Mouse (Mus musculus) T-helper 1 cell (primary cell): ENCODE data around the gene Dagla.

Source experiments
- in situ Hi-C: fragments of 300-600 bp; cut with MboI, MseI; formaldehyde crosslinking; loops from one replicate; pipeline ENCODE4 v1.15.1; 2025; ENCODE audit warnings: high pct_unique_total_duplicates

The Dagla gene

DNA sequence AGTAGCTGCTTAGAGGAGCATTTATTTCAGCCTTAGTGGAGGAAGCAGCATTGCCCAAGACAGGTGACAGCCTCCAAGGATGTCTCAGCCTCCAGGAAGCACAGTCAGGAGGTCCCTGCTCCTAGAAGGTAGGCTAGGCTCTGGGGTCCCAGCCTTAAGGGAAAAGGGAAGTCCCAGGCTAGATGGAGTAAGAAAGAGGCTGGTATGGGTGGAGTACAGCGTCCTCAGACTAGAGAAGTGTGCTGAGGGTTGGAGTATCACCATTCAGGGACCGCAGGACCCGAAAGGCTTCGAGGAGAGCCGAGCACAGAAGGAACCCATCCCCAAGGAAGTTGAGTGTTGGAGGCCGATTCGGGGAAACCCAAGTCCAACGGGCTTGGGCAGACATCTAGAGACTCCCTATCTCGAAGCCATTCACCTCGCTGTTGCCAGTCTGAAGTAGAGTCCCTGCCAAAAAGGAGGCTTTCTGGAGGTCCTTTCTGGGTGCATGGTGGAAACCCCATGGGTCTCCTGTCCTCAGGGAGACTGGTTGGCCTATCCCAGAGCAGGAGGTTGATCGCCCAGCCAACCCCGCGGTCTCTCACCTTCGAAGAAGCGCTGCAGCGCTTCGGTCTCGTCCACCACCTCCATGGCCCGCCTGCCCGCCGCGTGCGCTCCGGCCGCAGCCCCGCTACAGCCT is 64.6 kb downstream of the Dagla start:
- in situ Hi-C loops, result no loop called here

DNA sequence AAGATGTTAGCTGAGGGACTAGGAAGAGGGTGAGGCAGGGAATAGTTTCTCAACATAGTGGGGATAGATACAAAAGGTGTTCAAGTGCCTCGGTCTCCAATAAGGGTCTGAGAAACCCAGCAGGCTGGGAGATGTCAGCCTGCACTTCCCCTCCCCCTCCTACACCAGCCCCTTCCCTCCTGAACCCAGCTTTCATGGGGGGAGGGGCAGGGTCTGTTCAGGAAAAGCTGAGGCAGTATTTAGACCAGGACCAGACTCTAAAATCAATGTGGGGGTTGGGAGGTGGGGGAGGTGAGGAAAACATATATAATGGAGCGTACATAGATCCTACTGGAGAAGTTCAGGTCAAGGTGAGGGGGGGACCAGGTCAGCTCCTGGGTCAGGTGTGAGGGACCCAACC is 65.3 kb downstream of the Dagla start:
- in situ Hi-C loops, result no loop called here

DNA sequence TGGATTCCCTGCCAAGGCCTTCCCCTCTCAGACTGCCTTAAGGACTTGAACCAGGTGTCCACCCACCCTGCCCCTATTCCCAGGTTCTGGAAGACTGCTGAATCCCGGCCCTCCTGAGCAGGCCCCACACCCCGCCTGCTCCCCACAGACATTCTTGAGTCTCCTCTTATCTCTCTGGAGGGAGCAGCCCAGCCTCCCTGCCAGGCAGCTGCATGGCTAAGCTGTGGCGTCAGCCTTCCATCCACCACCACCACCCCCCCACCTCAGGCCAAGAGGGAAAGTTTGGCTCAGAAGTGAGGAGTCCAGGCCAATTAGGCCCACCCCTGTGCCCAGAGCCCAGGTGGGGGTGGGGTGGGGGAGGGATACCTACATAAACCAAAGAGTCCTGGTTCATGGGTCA is 66.2 kb downstream of the Dagla start:
- in situ Hi-C loops, result no loop called here

DNA sequence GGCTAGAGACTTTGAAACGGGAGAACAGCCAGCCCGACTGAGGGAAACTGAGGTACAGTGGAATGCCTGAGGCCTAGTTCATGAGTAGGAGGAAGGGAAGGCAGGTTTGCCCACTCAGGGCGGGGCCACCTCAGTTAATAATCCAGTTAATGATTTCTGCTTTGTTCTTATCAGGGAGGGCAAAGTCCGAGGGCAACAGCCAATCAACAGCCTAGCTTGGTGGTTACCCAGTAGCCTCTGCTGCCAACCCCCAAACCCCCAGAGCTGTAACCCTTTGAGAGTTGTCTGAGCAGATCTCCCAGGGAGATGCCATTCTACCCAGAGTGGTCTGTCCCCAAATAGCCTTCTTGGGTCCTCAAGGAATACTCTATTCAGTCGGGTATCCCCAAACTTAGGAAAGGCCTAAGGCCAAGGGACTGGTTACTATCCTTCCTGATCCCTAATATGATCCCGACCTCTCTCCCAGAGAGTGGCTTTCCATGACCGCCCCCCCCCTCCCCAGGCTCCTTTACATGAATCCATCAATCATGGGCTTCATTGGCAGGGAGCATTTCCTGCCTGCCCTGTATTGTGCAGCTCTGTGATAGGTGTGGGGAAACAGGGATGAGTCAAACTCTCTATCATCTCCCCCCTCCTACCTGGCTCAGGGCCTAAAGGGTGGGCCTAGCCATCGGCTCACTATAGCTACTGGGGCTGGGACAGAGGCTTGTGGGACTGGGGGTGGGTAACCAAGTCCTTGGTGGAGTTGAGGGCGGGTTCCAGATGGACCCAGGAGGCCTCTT is 68.7 kb downstream of the Dagla start:
- in situ Hi-C loops, result no loop called here

DNA sequence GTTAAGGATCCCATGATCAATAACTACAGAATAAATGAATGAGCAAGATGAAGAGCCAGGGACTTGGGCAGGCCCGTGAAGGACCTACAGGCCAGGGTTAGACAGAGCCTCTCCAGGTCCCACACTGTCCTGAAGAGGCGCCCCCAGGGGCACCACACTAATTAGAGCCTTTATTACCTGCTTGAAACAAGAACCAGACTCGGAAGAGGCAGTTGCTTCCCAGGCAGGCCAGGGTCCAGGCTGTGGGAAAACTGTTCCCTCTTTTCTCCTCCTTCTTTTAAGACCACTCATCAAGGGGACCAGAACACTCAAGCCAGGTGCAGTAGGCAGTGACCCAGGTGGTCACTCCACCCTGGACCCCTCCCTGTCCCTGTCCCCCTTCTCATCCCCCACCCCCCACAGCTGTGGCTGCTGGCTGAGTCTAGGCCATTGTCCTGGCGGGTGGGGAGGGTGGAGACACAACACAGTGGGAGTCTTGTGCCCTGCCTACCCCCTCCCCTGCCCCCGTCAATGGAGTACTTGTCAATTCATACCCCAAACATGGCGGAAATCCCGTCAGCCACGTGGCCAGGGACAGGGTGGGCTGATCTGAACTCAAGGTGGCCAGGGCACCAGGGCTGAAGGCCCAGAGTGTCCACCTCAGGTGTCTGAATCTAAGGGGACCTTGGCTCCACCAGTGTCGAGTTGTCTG is 72.2 kb downstream of the Dagla start:
- in situ Hi-C loops, result no loop called here

DNA sequence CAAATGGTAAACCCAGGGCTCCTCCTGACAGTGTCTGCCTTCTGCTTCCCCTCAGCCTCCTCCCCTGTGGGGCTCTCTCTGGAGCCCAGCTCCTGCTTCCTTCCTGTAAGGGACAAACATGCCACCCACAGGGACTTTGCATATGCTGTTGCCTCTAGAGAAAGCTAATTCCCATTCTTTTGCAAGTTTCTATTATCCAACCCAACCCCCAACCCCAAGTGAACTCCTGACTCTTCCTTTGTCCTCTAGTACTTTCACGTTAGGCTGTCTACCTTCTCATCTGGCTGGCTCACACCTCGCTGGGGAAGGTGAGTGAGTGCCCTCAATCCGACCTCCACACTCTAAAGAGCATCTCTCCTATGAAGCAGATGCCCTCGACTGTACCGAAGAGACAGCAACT is 72.8 kb downstream of the Dagla start:
- in situ Hi-C loops, result no loop called here

DNA sequence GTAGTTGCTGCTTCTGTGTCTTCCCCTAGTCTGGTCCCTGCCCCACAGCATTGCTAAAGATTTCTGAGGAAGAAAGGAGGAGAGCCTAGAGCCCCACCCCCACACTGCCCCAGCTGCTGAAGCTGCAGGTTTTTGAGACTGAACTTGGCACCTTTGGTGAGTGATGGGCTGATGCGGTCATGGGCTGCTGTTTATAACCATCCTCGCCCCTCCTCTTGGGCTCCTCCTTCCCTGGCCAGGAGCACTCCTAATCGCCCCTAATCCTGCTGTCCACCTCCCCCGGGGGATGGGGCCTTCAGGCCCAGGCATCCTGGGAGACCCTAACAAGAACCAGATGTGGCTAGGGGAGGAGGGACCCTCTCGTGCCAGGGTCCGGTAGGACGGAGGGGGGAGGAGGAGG is 73.7 kb downstream of the Dagla start:
- in situ Hi-C loops, result no loop called here

DNA sequence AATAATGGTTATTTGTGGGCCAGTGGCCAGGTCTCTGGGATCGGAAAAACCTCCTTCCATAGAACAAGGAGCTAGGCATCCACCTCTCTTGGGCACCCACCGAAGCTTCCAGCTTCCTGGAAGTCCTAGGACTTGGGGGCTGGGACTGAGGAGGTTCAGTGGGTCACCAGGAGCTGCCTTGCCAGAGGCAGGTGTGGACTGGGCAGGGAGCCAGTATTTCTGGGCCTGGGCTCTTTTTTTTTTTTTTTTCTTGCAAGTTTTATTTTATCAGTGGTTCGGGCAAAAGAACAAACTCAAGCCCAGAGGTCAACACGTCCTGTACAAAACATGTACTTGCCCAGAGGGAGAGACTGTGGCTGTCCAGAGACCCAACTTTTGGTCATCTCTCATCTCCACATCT is 78.9 kb downstream of the Dagla start:
- in situ Hi-C loops, result no loop called here

DNA sequence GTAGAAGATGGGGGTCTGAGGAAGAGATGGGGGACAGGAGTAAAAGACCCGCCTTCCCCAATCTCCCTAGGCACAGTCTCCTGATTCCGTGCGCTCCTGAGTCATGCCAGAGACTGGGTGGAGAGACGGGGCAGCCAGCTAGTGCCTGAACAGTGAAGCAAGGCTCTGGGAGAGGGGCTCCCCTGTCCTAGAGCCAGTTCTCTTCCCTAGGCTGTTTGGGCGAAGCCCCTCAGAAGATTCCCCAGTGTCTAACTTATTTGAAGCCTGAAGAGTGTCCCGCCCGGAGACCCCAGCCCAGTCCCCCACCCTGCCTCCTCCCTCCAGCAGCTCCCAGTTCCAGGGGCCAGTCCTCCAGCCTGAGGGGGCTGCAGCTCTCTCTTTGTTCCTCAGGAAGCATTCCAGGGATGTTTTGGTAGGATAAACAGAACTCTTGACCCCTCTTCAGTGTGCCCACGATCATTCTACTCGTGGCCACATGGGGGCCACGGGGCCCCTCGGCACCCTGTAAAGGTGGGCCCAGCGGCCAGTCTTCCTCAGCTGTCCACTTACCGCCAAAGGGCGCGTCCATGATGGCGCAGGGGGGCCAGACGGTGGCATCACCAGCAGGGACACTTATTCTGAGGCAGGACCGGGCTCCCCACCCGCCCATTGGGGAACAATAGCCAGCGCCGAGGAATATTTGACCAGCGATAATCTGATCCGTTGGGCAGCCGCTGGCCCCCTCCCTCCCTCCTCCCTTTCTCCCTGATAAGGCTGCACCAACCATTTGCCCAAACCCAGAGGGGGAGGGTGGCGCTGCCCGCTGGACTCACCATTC is 79.8 kb downstream of the Dagla start:
- in situ Hi-C loops, result no loop called here

DNA sequence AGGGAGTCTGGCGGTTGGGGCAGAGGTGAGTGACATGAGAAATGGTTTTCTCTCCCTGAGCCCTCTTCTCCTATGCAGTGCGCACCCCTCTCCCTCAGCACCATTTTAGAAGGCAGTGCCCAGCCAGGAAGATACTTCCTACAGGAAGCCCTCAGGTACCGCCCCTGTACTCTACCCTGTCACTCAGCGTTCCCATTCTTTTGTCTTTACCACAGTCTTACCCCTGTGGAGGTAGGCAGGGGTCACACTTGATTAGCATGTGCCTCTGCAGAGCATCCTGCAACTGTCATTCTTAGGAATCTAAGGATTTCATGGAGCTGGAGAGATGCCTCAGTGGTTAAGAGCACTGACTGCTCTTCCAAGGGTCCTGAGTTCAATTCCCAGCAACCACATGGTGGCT is 81.1 kb downstream of the Dagla start:
- in situ Hi-C loops, result no loop called here

DNA sequence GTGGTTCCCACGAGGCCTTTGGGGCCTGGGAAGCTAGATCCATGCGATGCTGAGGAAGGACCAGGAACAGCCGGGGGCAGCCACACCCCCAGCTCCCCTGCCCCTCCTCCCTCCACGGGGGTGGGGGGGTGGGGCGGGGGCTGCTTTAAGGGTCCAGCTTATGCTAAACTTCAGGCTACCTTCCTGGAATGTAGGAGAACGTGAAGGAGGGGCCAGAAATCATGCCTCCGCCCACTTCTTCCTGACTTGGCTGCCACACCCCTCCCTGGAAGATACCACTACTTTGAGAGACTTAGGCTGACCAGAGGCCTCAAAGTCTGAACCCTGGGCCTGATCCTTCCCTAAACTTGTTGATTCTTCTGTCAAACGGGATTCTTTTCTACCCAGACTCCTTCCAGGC is 82.0 kb downstream of the Dagla start:
- in situ Hi-C loops, result no loop called here

DNA sequence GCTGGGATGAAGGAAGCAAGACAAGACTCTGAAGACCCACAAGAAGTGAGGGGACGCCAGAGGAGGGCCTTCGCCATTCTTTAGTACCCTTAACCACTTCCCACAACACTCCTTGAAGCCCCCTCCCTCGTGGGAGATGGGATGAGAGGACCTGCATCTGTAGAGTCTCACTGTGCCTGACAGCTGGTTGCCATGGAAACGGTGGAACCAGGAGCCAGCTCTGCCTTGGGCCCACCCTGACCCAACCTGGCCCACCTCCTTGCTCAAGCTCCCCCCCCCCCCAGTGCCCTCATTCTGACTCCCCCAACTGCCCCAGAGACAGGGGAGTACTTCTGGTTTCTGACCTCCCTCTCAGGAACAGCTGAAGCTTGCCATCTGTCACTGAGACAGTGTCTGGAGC is 83.1 kb downstream of the Dagla start:
- in situ Hi-C loops, result no loop called here

DNA sequence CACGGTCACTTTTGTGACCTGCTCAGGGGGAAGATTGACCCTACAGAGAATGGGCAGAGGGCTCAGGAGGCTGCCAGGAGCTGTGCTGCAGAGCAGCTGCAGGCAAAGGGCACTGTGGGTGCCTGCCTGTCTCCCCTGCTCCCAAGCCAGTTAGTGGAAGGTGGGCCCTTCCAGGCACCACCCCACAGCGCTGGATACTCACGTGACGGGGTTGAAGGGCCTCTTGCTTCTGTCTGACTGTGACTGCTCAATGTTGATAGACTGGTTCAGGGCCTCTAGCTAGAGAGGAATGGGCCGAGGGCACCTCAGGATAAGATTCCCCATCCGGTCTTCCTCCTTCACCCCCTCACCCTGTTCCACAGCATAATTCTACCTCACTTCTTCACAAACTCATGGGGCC is 85.1 kb downstream of the Dagla start:
- in situ Hi-C loops, result no loop called here

DNA sequence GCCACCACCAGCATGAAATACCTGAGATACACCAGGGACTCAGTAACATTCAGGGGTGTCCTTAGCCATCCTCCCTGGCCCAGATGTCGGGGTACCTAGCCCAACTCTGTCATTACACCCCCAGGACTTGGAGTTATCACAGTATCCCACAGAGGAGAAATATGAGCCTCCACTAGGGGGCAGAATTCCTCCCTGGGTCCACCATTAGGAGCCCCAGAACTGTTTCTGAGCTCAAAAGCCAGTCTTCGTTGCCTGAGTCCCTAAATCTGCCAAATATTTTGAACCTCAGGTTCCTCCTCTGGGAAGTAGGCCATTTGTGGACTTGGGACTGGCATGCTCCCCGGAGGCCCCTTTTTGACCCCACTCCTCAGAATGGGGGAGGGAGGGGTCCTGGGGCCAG is 85.6 kb downstream of the Dagla start:
- in situ Hi-C loops, result no loop called here

DNA sequence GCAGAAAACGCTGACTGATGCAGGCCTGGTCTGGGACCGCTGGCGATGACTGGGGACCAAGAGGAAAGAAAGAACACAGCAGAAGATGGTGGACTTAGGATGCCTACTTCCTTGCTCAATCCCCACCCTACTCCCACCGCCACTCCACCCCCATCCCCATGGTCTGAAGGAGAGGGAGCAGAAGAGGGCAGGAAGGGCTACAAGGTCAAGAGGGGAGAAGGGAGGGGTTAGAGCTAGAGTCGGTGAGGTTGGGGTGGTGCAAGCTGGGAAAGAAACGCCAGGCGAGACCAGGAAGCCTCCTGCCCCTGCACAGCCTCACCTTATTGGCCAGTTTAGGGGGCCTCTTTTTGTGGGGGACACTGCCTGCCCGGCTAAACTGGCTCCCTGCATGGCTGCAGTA is 88.6 kb downstream of the Dagla start:
- in situ Hi-C loops, result no loop called here

DNA sequence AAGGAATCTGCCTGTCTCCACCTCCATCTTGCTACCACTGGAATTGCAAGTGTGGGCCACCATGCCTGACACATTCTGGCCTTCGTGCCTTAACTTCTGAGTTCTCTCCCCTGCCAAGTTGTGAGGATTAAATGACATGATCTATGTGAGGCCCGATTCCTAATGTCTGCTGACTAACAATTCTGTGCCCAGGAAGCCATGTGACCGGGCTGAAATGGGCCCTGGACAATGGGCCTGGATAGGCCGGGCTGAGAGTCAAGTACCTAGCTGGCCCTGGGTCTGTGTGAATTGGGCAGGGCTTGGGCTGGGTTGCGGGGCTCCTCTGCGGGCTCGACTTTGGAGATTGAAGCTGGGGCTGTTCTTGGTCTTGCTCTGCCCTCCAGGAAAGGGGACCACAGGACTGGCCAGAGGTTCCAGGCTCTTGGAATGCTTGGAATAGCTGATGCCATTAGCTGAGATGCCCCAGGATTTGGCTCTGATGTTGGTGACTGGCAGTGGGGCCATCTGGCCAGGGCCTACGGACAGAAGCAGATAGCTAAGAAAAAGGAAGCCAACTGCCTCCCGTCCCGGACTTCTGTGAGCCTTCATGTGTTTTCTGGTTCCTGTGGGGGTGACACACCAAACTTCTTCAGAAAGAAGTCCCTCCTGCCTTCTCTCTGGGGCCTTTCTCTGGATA is 90.7 kb downstream of the Dagla start:
- in situ Hi-C loops, result no loop called here

DNA sequence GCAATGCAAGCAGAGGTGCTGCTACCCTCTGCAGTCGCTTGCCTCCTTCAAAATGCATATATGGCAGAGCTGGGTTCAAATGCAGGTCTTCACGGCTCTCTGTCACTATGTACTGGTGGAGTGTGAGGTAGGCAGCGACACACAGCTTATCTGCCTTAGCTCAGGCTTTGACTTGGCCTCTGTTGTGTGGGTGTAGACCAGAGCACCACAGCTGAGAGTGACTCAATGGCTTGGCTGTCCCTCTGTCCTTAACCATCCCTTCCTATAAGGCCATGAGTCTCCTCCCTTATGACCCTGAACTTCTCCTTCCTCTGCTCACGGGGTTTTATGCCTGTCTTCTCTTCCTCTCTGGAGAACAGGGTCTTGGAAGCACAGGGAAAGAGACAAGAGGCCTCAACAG is 93.8 kb downstream of the Dagla start:
- in situ Hi-C loops, result no loop called here

DNA sequence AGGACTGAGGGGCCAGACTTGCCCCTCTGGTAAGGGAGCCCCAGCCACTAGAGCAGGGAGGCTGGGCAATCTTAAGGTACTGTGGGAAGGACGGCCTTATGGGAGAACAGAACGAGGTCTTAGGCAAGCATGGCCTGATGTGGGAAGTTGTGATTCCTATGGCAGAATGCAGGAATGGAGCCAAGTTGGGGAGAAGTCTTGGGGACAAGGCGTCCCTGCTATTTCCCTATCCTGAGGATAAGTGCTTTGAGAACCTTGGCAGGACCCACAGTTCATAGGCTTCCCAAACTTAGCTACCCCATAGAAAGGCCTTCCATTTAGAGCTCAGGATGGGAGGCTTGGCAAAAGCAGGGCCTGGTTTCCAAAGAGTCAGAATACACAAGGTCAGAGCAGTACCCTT is 95.8 kb downstream of the Dagla start:
- in situ Hi-C loops, result no loop called here

DNA sequence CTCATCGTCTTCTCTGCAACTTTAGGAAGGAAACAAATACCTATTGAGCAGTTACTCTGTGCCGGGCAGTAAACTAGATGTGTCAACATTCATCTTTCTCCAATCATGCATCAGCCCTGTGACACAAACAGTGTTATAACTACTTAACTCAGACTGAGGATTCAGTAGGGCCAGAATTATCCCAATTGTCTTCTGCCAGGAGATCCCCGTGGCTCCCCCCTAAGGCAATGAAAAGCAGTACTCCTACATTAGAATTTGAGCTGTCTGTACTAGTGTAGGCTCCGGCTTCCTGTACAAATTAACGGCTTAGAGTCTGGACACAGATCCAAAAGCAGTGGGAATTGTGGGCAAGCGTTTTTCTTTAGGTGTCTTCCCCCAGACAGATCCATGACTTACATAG is 99.6 kb downstream of the Dagla start:
- in situ Hi-C loops, result no loop called here

DNA sequence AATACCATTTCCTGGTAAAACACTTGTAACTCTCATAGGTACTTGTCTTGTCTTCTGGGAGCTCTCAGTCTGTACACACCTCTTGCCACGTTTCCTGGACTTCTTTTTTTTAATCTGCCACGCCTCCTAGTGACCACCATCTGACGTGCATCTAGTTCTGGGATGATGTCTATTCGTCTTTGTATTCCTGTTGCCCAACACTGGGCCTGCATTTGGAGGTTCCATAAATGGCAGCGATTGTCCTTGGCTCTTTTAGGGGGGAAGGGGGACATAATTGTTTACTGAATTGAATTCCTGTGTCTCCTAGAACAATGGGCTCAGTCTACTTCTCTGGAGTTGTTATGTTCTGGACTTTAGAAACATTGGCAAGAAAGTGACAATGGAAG is 100.1 kb downstream of the Dagla start:
- in situ Hi-C loops, result no loop called here

DNA sequence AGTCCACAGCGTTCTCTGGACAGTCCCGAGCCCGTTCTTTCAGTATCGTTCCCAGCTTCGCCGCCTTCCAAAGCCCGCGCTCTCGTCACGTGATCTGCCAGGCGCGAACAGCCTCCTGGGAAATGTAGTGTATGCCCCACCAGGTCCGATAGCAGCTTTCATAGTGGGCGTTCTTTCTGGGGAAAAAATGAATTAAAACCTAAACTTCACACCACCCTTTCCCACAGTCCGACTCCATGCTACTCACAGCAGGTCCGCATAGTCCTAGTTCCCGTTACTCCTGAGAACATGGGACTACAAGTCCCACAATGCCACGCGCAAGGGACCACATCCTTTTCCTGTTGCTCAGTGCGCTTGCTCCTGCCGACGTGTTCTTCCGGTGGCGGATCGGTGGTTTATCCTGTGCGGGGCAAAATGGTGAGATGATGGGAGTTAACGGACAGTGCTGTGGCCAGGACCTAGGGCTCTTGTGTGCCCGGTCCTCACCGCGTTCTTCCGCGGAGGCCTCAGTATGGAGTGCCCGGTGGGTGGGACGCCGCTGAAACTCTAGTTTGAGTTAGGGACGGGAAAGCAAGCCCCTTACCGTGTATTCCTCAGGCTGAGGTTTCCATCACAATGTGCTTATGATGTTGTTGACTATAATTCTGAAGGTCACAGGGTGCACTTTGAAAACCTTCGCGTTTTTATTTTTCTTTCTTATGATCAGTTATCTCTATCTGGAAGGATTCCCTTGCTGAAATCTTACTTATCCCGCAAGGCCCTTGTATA is 100.6 kb downstream of the Dagla start, which contains the start of the genes Tmem258 and Fen1:
Tmem258 (plus strand) TSS at position 167 of the 768 bp plus-strand sequence.
Fen1 (minus strand) TSS at position 322 of the 768 bp plus-strand sequence.
- in situ Hi-C loops, result no loop called here
